Mouse (Mus musculus) CH12.LX (cell line): Measurements from ENCODE around the gene Rtn4rl1. TPM values are rescaled to one million over a fixed set of nuclear protein-coding genes. Genes with fewer than 3 reads are reported as not detected.

ENCODE experiments used
- DNase-seq: peaks from one replicate; pipeline ENCODE4 v3.0.0-alpha.2; 2013; ENCODE audit errors: extremely low read depth
- H3K27ac ChIP-seq: 2 replicates; pipeline ENCODE4 v1.5.1; 2012; ENCODE audit warnings: low read depth, mild to moderate bottlenecking, control low read depth, moderate library complexity; ENCODE audit not compliant: insufficient read depth
- H3K27me3 ChIP-seq: replicated peaks from 2 replicates; pipeline ENCODE3; 2012; ENCODE audit warnings: inconsistent platforms
- H3K36me3 ChIP-seq, 2 experiments: replicated peaks in 1 of 2; 2 replicates each; pipeline versions ENCODE3 to v1.6.1; 2012; ENCODE audit warnings: inconsistent platforms in 1 of 2, low read length in 1 of 2, mild to moderate bottlenecking in 1 of 2, mixed read lengths in 1 of 2, moderate library complexity in 1 of 2; ENCODE audit not compliant: control insufficient read depth in 1 of 2, insufficient read depth in 1 of 2
- H3K4me1 ChIP-seq, 2 experiments: 2 replicates each; pipeline ENCODE4 v1.6.1; 2012; ENCODE audit warnings: inconsistent platforms in 1 of 2, moderate library complexity in 1 of 2; ENCODE audit not compliant: insufficient read depth in 2 of 2, control insufficient read depth in 1 of 2
- H3K4me2 ChIP-seq: 2 replicates; pipeline ENCODE4 v1.6.1; 2012; ENCODE audit warnings: low read depth, mild to moderate bottlenecking, control low read depth; ENCODE audit not compliant: poor library complexity, insufficient read depth, severe bottlenecking
- H3K4me3 ChIP-seq, 3 experiments: fragments of 150-350 bp in 1 of 3; sonication (generic) in 1 of 3; replicated peaks in 1 of 3; 2 replicates each; pipeline versions ENCODE3 to v1.5.1; 2011 to 2012; ENCODE audit warnings: low read depth in 2 of 3, low read length in 2 of 3, mild to moderate bottlenecking in 2 of 3, moderate library complexity in 2 of 3, control low read depth in 1 of 3, improper control_type of control experiment in 1 of 3, inconsistent platforms in 1 of 3, mixed read lengths in 1 of 3; ENCODE audit not compliant: poor library complexity in 1 of 3
- H3K79me2 ChIP-seq: replicated peaks from 2 replicates; pipeline ENCODE4 v1.6.1; 2012; ENCODE audit warnings: mild to moderate bottlenecking, moderate library complexity; ENCODE audit not compliant: control insufficient read depth, poor library complexity, insufficient read depth, severe bottlenecking; ENCODE audit errors: extremely low read depth
- H3K9ac ChIP-seq: 2 replicates; pipeline ENCODE4 v1.6.1; 2012; ENCODE audit warnings: low read depth, mild to moderate bottlenecking, control low read depth, moderate library complexity; ENCODE audit not compliant: insufficient read depth
- H3K9me3 ChIP-seq: replicated peaks from 2 replicates; pipeline ENCODE3; 2012; ENCODE audit warnings: low read length, inconsistent platforms, mixed read lengths
- CHD2 ChIP-seq: IDR thresholded peaks from 2 replicates; pipeline ENCODE4 v1.6.1; 2011; ENCODE audit warnings: low read length, improper control_type of control experiment
- CTCF ChIP-seq, 2 experiments: IDR thresholded peaks in 1 of 2; conservative IDR thresholded peaks in 1 of 2; 2 replicates each; pipeline ENCODE4 v1.5.1; 2011 to 2012; ENCODE audit warnings: low read depth in 2 of 2, low read length in 2 of 2, improper control_type of control experiment in 1 of 2, inconsistent platforms in 1 of 2, mild to moderate bottlenecking in 1 of 2, moderate library complexity in 1 of 2
- ELF1 ChIP-seq: IDR thresholded peaks from 2 replicates; pipeline ENCODE4 v1.6.1; 2014; ENCODE audit warnings: low read depth, mild to moderate bottlenecking, inconsistent platforms, low read length, improper control_type of control experiment
- EP300 ChIP-seq: IDR thresholded peaks from 2 replicates; pipeline ENCODE4 v1.6.1; 2011; ENCODE audit warnings: low read length, improper control_type of control experiment
- ETS1 ChIP-seq: conservative IDR thresholded peaks from 2 replicates; pipeline ENCODE4 v1.6.1; 2012; ENCODE audit warnings: low read depth, mild to moderate bottlenecking, inconsistent platforms, low read length, improper control_type of control experiment, moderate library complexity
- GABPA ChIP-seq: IDR thresholded peaks from 2 replicates; pipeline ENCODE4 v1.6.1; 2012; ENCODE audit warnings: low read depth, low read length, improper control_type of control experiment, inconsistent platforms; ENCODE audit not compliant: insufficient replicate concordance
- HCFC1 ChIP-seq: IDR thresholded peaks from 2 replicates; pipeline ENCODE4 v1.6.1; 2012; ENCODE audit warnings: low read depth, mild to moderate bottlenecking, inconsistent platforms, low read length, improper control_type of control experiment
- IRF4 ChIP-seq: IDR thresholded peaks from 2 replicates; pipeline ENCODE4 v1.6.1; 2014; ENCODE audit warnings: low read depth, mild to moderate bottlenecking, inconsistent platforms, low read length, improper control_type of control experiment
- JUN ChIP-seq: IDR thresholded peaks from 2 replicates; pipeline ENCODE4 v1.6.1; 2011; ENCODE audit warnings: low read depth, mild to moderate bottlenecking, low read length, improper control_type of control experiment, moderate library complexity; ENCODE audit not compliant: insufficient read depth
- MAFK ChIP-seq: IDR thresholded peaks from 2 replicates; pipeline ENCODE4 v1.6.1; 2011; ENCODE audit warnings: low read length, improper control_type of control experiment; ENCODE audit not compliant: insufficient replicate concordance
- MAX ChIP-seq: IDR thresholded peaks from 2 replicates; pipeline ENCODE4 v1.6.1; 2011; ENCODE audit warnings: low read length, improper control_type of control experiment
- MEF2A ChIP-seq: IDR thresholded peaks from 2 replicates; pipeline ENCODE4 v1.6.1; 2014; ENCODE audit warnings: low read depth, mild to moderate bottlenecking, inconsistent platforms, low read length, improper control_type of control experiment, borderline replicate concordance
- MXI1 ChIP-seq: IDR thresholded peaks from 2 replicates; pipeline ENCODE4 v1.6.1; 2011; ENCODE audit warnings: mild to moderate bottlenecking, low read depth, low read length, improper control_type of control experiment
- MYC ChIP-seq: IDR thresholded peaks from 2 replicates; pipeline ENCODE4 v1.6.1; 2011; ENCODE audit warnings: low read depth, mild to moderate bottlenecking, improper control_type of control experiment, low read length
- NRF1 ChIP-seq: IDR thresholded peaks from 2 replicates; pipeline ENCODE4 v1.6.1; 2014; ENCODE audit warnings: low read depth, mild to moderate bottlenecking, inconsistent platforms, low read length, improper control_type of control experiment, moderate library complexity
- PAX5 ChIP-seq: IDR thresholded peaks from 2 replicates; pipeline ENCODE4 v1.6.1; 2012; ENCODE audit warnings: low read length, inconsistent platforms, mixed read lengths
- POLR2A ChIP-seq: IDR thresholded peaks from 2 replicates; pipeline ENCODE4 v1.6.1; 2011; ENCODE audit warnings: low read depth, mild to moderate bottlenecking, improper control_type of control experiment, low read length
- POLR2AphosphoS2 ChIP-seq: IDR thresholded peaks from 2 replicates; pipeline ENCODE4 v1.6.1; 2011; ENCODE audit warnings: low read depth, low read length, improper control_type of control experiment
- SIN3A ChIP-seq: IDR thresholded peaks from 2 replicates; pipeline ENCODE4 v1.6.1; 2012; ENCODE audit warnings: low read length, improper control_type of control experiment, inconsistent platforms
- SMC3 ChIP-seq: IDR thresholded peaks from 2 replicates; pipeline ENCODE4 v1.6.1; 2011; ENCODE audit warnings: low read depth, low read length, improper control_type of control experiment
- TCF12 ChIP-seq: IDR thresholded peaks from 2 replicates; pipeline ENCODE4 v1.6.1; 2014; ENCODE audit warnings: low read depth, mild to moderate bottlenecking, inconsistent platforms, low read length, improper control_type of control experiment
- UBTF ChIP-seq: IDR thresholded peaks from 2 replicates; pipeline ENCODE4 v1.6.1; 2012; ENCODE audit warnings: low read depth, mild to moderate bottlenecking, inconsistent platforms, low read length, improper control_type of control experiment, moderate library complexity
- USF1 ChIP-seq: IDR thresholded peaks from 2 replicates; pipeline ENCODE4 v1.6.1; 2014; ENCODE audit warnings: low read depth, mild to moderate bottlenecking, inconsistent platforms, low read length, improper control_type of control experiment
- USF2 ChIP-seq: conservative IDR thresholded peaks from 2 replicates; pipeline ENCODE4 v1.6.1; 2011; ENCODE audit warnings: low read depth, low read length, improper control_type of control experiment
- ZC3H11A ChIP-seq: IDR thresholded peaks from 2 replicates; pipeline ENCODE4 v1.6.1; 2012; ENCODE audit warnings: low read depth, mild to moderate bottlenecking, inconsistent platforms, low read length, improper control_type of control experiment
- ZKSCAN1 ChIP-seq: IDR thresholded peaks from 2 replicates; pipeline ENCODE4 v1.6.1; 2012; ENCODE audit warnings: low read depth, inconsistent platforms, low read length, improper control_type of control experiment, borderline replicate concordance
- ZMIZ1 ChIP-seq: IDR thresholded peaks from 2 replicates; pipeline ENCODE4 v1.6.1; 2012; ENCODE audit warnings: low read depth, mild to moderate bottlenecking, inconsistent platforms, low read length, improper control_type of control experiment
- dilution Hi-C: fragments of 300-500 bp; cut with MboI; formaldehyde crosslinking; loops from 2 replicates; pipeline ENCODE4 v1.14.3; 2020; ENCODE audit warnings: low sequenced_read_pairs; ENCODE audit not compliant: extremely low pct_unique_long_range_greater_than_20kb, extremely low pct_ligation_motif_present
- in situ Hi-C: fragments of 300-500 bp; cut with MboI; formaldehyde crosslinking; loops from 3 replicates; pipeline ENCODE4 v1.14.3; 2019; ENCODE audit warnings: low sequenced_read_pairs, low pct_ligation_motif_present, low pct_unique_long_range_greater_than_20kb, mixed read lengths
- polyA plus RNA-seq: library from polyadenylated mRNA; unstranded; fragments of >175 nt; gene quantifications from 2 replicates; pipeline ENCODE4 v1.2.1, GENCODE M21; 2012; ENCODE audit warnings: low read depth; ENCODE audit not compliant: insufficient read length
- total RNA-seq, 2 experiments: library from RNA; depleted of rRNA; stranded (reverse); fragments of 300-350 nt in 1 of 2; fragments of >200 nt in 1 of 2; gene quantifications; 2 replicates each; pipeline ENCODE4 v1.2.3; 2012 to 2014

Rtn4rl1 gene
- total and polyA plus RNA-seq, 3 experiments, result 0.04 to 0.09 TPM; not detected in 1

DNA sequence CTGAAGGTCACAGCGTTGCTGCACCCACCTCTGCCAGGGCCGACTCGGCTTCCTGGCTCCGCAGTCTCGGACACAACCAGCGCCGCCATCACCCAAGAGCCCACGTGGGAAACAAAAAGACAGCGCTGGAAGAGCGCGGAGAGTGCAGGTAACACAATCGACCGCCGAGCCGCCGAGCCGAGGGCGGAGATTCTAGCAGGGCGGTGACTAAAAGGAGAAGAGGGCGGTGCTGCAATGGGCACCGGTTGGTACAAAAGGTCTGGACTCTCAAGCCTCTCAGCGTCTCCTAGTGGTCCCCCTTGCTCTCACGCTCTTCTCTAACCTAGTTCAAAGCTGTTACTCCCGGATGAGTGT, 3.2 kb upstream of the Rtn4rl1 start (continued):
- TF ChIP-seq CHD2 (no peak; the same call in none of the 2 replicates), ZKSCAN1 (no peak), ETS1 (no peak; the same call in none of the 2 replicates), MEF2A (peak; percentile 86; the same call in 1 of the 2 replicates), MAX (peak; percentile 99), IRF4 (peak; percentile 88), MYC (peak; percentile 99), MAFK (no peak), POLR2AphosphoS2 (peak; percentile 76; the same call in 1 of the 2 replicates), PAX5 (no peak), UBTF (no peak), JUN (no peak)
- TF ChIP-seq, all 38 proteins: peak for 25

DNA sequence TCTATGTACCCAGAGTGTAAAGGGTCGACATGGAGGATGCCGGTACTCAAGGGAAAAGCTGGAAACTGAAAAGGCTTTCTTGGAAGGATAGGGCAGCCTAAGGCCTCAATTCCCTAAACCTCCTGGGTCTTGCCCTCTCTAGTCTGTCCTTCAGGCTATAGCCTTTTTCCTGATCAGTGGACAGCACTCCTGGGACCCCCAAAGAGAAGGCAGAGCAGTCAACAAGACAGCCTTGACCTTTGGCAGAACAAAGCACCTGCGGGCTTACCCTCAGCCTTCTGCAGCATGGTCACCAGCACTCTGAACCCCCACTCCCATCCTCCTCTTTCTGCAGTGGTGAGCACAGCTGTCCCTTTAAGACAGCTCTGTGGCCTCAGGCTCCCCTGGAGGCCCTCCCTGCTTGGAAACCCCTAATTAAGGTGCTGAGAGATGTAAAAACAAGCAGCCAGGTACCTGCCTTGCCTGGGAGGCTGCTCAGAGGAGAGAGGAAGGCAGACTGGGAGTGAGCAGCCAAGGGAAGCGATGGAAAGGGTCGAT, 2.6 kb upstream of the Rtn4rl1 start, which contains the start of gene Dph1:
Gene Dph1 (minus strand): TSS at position 337 of the 537 bp plus-strand sequence.
- no peak for DNase-seq
- Histone ChIP-seq H3K27me3 (peaks cover 41% of the 10 kb centered on the region), H3K27ac (no peak within 1 kb of the TSS)

DNA sequence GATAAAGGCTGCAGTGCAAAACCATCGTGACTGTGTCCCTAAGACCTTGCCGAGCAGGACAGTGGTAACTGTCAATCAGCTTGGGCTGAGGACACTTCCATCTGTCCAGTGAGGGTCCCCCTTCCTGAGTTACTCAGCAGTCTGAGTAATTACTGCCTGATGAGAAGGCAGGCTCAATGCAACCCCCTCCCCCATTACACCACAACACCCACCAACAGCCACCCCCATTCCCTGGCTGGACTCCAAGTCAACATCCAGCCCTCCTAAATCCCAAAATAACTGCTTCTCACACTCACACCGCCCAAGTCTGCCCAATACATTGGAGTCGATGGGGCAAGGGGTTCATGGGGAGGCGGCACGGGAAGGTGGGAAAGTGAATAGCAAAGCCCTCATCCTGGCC, 1.7 kb upstream of the Rtn4rl1 start:
- H3K4me3 ChIP-seq, result no peak overlapping the region
- peaks cover 21% of the 10 kb centered on the region for H3K79me2 ChIP-seq
- H3K27me3 ChIP-seq, result peaks cover 50% of the 10 kb centered on the region
- peaks cover 0 to 10% of the 10 kb centered on the region in 2 experiments for H3K36me3 ChIP-seq
- TF ChIP-seq MAFK, result no peak
- no peak for TF ChIP-seq EP300
- TF ChIP-seq ZMIZ1, result no peak
- no peak for TF ChIP-seq ELF1
- TF ChIP-seq UBTF, result no peak
- TF ChIP-seq CTCF (conservative IDR thresholded peaks at IDR 0.05 in 1 of 2, IDR thresholded peaks at IDR 0.05 in 1 of 2; ENCODE audit: low read depth in 2 of 2, low read length in 2 of 2), result no peak
- no peak for TF ChIP-seq MAX
- no peak for TF ChIP-seq MYC
- TF ChIP-seq SMC3, result no peak
- TF ChIP-seq POLR2AphosphoS2, result no peak
- TF ChIP-seq MEF2A, result no peak
- no peak for TF ChIP-seq PAX5
- TF ChIP-seq POLR2A, result no peak
- no peak for TF ChIP-seq HCFC1
- TF ChIP-seq SIN3A, result no peak
- no peak for TF ChIP-seq USF2
- no peak for TF ChIP-seq IRF4
- no peak for TF ChIP-seq NRF1
- no peak for TF ChIP-seq GABPA
- peaks cover 8% of the 10 kb centered on the region for H3K9me3 ChIP-seq
- H3K4me1 ChIP-seq, result peaks cover 25 to 50% of the 10 kb centered on the region in 2 experiments
- H3K9ac ChIP-seq, result no peak overlapping the region
- DNase-seq, result no peak
- in situ Hi-C loops, result loop anchor here (5.0 kb wide), 2 partner anchors 35 to 95 kb away; no protein-coding TSS in a partner anchor
- H3K27ac ChIP-seq, result no peak overlapping the region
- no peak overlapping the region for H3K4me2 ChIP-seq
- dilution Hi-C loops, result no loop called here

More for the DNA sequence above, 2.6 kb upstream of the Rtn4rl1 start, which contains the start of gene Dph1:
- Histone ChIP-seq H3K79me2 (peaks cover 21% of the 10 kb centered on the region), H3K36me3 (peaks cover 0 to 12% of the 10 kb centered on the region in 2 experiments), H3K4me3 (peak within 1 kb of the TSS; percentile 69 to 100 (median 90)), H3K4me1 (peaks cover 25 to 56% of the 10 kb centered on the region in 2 experiments), H3K4me2 (peak within 1 kb of the TSS; percentile 26), H3K9ac (peak within 1 kb of the TSS; percentile 77), H3K9me3 (peaks cover 8% of the 10 kb centered on the region)
- in situ Hi-C loops (loop anchor here (5.0 kb wide), 2 partner anchors 36 to 96 kb away; no protein-coding TSS in a partner anchor), dilution Hi-C loops (no loop called here)
- TF ChIP-seq ELF1 (no peak), USF1 (no peak), USF2 (no peak), POLR2AphosphoS2 (no peak), ZC3H11A (no peak), TCF12 (no peak), PAX5 (no peak), MXI1 (no peak), JUN (no peak), HCFC1 (no peak)
